Mouse (Mus musculus): ENCODE measurements at regions not wholly inside any gene's neighbourhood (a gene's known extent, or its start where the extent isn't known, plus 50 kb on each side); places are given as distances from the start of the nearest gene placed in this dataset.

GRCm38 (mm10) chr15:93004551-93004950 is 270.4 kb downstream of the Gxylt1 start:
- Histone ChIP-seq H3K9ac (ENCODE audit: low read length) (no peak overlapping the region), H3K4me1 (ENCODE audit: control insufficient read depth in 2 of 2, insufficient read depth in 2 of 2, low read length in 2 of 2) (peaks cover 26 to 30% of the 10 kb centered on the region in 2 experiments), H3K27ac (replicated peaks in 1 of 2; ENCODE audit: control insufficient read depth in 1 of 2, insufficient read depth in 1 of 2, low read depth in 2 of 2, low read length in 2 of 2) (no peak overlapping the region), H3K4me3 (ENCODE audit: control insufficient read depth in 1 of 2, insufficient read depth in 1 of 2, low read depth in 1 of 2, low read length in 2 of 2) (no peak overlapping the region), H3K9me3 (ENCODE audit: control insufficient read depth, low read length) (no peaks in the 10 kb centered on the region), H3K4me2 (ENCODE audit: low read length) (no peak overlapping the region), H3K27me3 (ENCODE audit: control insufficient read depth, insufficient read depth, low read length) (no peaks in the 10 kb centered on the region), H3K36me3 (ENCODE audit: control insufficient read depth, insufficient read depth, low read length) (no peaks in the 10 kb centered on the region)
- WGBS, result 81% methylated on average over 7 of the region's 7 CpGs
- no peak for ATAC-seq (ENCODE audit: insufficient number of reproducible peaks, insufficient read depth, low FRiP score, low read depth)

- no peaks in the 10 kb centered on the region for H3K27me3 ChIP-seq (ENCODE audit: control insufficient read depth, insufficient read depth, low read length)
- no peaks in the 10 kb centered on the region for H3K36me3 ChIP-seq (ENCODE audit: control insufficient read depth, insufficient read depth, low read length)
- 80% methylated on average over 3 of the region's 3 CpGs for WGBS
- H3K4me2 ChIP-seq (ENCODE audit: low read length), result no peak overlapping the region
- H3K27ac ChIP-seq (replicated peaks in 1 of 2; ENCODE audit: control insufficient read depth in 1 of 2, insufficient read depth in 1 of 2, low read depth in 2 of 2, low read length in 2 of 2), result no peak overlapping the region
- no peak overlapping the region for H3K9ac ChIP-seq (ENCODE audit: low read length)
- no peaks in the 10 kb centered on the region for H3K9me3 ChIP-seq (ENCODE audit: control insufficient read depth, low read length)
- H3K4me3 ChIP-seq (ENCODE audit: control insufficient read depth in 1 of 2, insufficient read depth in 1 of 2, low read depth in 1 of 2, low read length in 2 of 2), result no peak overlapping the region
- H3K4me1 ChIP-seq (ENCODE audit: control insufficient read depth in 2 of 2, insufficient read depth in 2 of 2, low read length in 2 of 2), result peaks cover 26 to 34% of the 10 kb centered on the region in 2 experiments
- ATAC-seq (ENCODE audit: insufficient number of reproducible peaks, insufficient read depth, low FRiP score, low read depth), result no peak
Measured at GRCm38 (mm10) chr15:93003233-93003632, 271.7 kb downstream of the Gxylt1 start.

GRCm38 (mm10) chr15:93002002-93002904 is 272.7 kb downstream of the Gxylt1 start:
- Histone ChIP-seq H3K4me3 (ENCODE audit: control insufficient read depth in 1 of 2, insufficient read depth in 1 of 2, low read depth in 1 of 2, low read length in 2 of 2) (peak overlapping the region; percentile 31 to 42), H3K27me3 (ENCODE audit: control insufficient read depth, insufficient read depth, low read length) (no peaks in the 10 kb centered on the region), H3K9ac (ENCODE audit: low read length) (peak overlapping the region; percentile 48), H3K36me3 (ENCODE audit: control insufficient read depth, insufficient read depth, low read length) (no peaks in the 10 kb centered on the region), H3K4me2 (ENCODE audit: low read length) (peak overlapping the region; percentile 69), H3K9me3 (ENCODE audit: control insufficient read depth, low read length) (no peaks in the 10 kb centered on the region), H3K27ac (replicated peaks in 1 of 2; ENCODE audit: control insufficient read depth in 1 of 2, insufficient read depth in 1 of 2, low read depth in 2 of 2, low read length in 2 of 2) (peak overlapping the region in 1 of 2 experiments; percentile 20; a peak in 1 of 4 replicates), H3K4me1 (ENCODE audit: control insufficient read depth in 2 of 2, insufficient read depth in 2 of 2, low read length in 2 of 2) (peaks cover 26 to 38% of the 10 kb centered on the region in 2 experiments)
- ATAC-seq (ENCODE audit: insufficient number of reproducible peaks, insufficient read depth, low FRiP score, low read depth), result no peak
- 18% methylated on average over 25 of the region's 25 CpGs for WGBS

GRCm38 (mm10) chr15:93001346-93002001 is 273.5 kb downstream of the Gxylt1 start:
- Histone ChIP-seq H3K4me2 (ENCODE audit: low read length) (peak overlapping the region; percentile 69), H3K9ac (ENCODE audit: low read length) (peak overlapping the region; percentile 48), H3K36me3 (ENCODE audit: control insufficient read depth, insufficient read depth, low read length) (no peaks in the 10 kb centered on the region), H3K9me3 (ENCODE audit: control insufficient read depth, low read length) (no peaks in the 10 kb centered on the region), H3K27me3 (ENCODE audit: control insufficient read depth, insufficient read depth, low read length) (no peaks in the 10 kb centered on the region), H3K4me1 (ENCODE audit: control insufficient read depth in 2 of 2, insufficient read depth in 2 of 2, low read length in 2 of 2) (peaks cover 26 to 38% of the 10 kb centered on the region in 2 experiments), H3K27ac (replicated peaks in 1 of 2; ENCODE audit: control insufficient read depth in 1 of 2, insufficient read depth in 1 of 2, low read depth in 2 of 2, low read length in 2 of 2) (peak overlapping the region in 1 of 2 experiments; percentile 20; a peak in 2 of 4 replicates), H3K4me3 (ENCODE audit: control insufficient read depth in 1 of 2, insufficient read depth in 1 of 2, low read depth in 1 of 2, low read length in 2 of 2) (peak overlapping the region; percentile 31 to 42)
- 2% methylated on average over 11 of the region's 11 CpGs for WGBS
- ATAC-seq (ENCODE audit: insufficient number of reproducible peaks, insufficient read depth, low FRiP score, low read depth), result no peak

GRCm38 (mm10) chr15:93000121-93000520 is 274.9 kb downstream of the Gxylt1 start:
- ATAC-seq (ENCODE audit: insufficient number of reproducible peaks, insufficient read depth, low FRiP score, low read depth), result no peak
- H3K4me1 ChIP-seq (ENCODE audit: control insufficient read depth in 2 of 2, insufficient read depth in 2 of 2, low read length in 2 of 2), result peaks cover 17 to 26% of the 10 kb centered on the region in 2 experiments
- 79% methylated on average over 12 of the region's 12 CpGs for WGBS
- H3K9ac ChIP-seq (ENCODE audit: low read length), result no peak overlapping the region
- 0 out of 2 replicates have a peak, but pooled peaks cover 4% of the 10 kb centered on the region for H3K9me3 ChIP-seq (ENCODE audit: control insufficient read depth, low read length)
- no peaks in the 10 kb centered on the region for H3K27me3 ChIP-seq (ENCODE audit: control insufficient read depth, insufficient read depth, low read length)
- H3K4me3 ChIP-seq (ENCODE audit: control insufficient read depth in 1 of 2, insufficient read depth in 1 of 2, low read depth in 1 of 2, low read length in 2 of 2), result no peak overlapping the region
- no peaks in the 10 kb centered on the region for H3K36me3 ChIP-seq (ENCODE audit: control insufficient read depth, insufficient read depth, low read length)
- H3K4me2 ChIP-seq (ENCODE audit: low read length), result no peak overlapping the region
- H3K27ac ChIP-seq (replicated peaks in 1 of 2; ENCODE audit: control insufficient read depth in 1 of 2, insufficient read depth in 1 of 2, low read depth in 2 of 2, low read length in 2 of 2), result no peak overlapping the region

- H3K4me2 ChIP-seq (ENCODE audit: low read length), result 0 out of 2 replicates have a peak overlapping the region, but pooled peaks have one; percentile 7
- 59% methylated on average over 5 of the region's 5 CpGs for WGBS
Measured at GRCm38 (mm10) chr15:92997933-92998332, 277.0 kb downstream of the Gxylt1 start.

GRCm38 (mm10) chr15:92994191-92994671 is 280.7 kb downstream of the Gxylt1 start:
- Histone ChIP-seq H3K4me1 (ENCODE audit: control insufficient read depth in 2 of 2, insufficient read depth in 2 of 2, low read length in 2 of 2) (0 out of 4 replicates have a peak, but pooled peaks cover 0 to 8% of the 10 kb centered on the region in 2 experiments), H3K27ac (replicated peaks in 1 of 2; ENCODE audit: control insufficient read depth in 1 of 2, insufficient read depth in 1 of 2, low read depth in 2 of 2, low read length in 2 of 2) (no peak overlapping the region), H3K4me3 (ENCODE audit: control insufficient read depth in 1 of 2, insufficient read depth in 1 of 2, low read depth in 1 of 2, low read length in 2 of 2) (no peak overlapping the region), H3K9me3 (ENCODE audit: control insufficient read depth, low read length) (0 out of 2 replicates have a peak, but pooled peaks cover 4% of the 10 kb centered on the region), H3K36me3 (ENCODE audit: control insufficient read depth, insufficient read depth, low read length) (no peaks in the 10 kb centered on the region), H3K27me3 (ENCODE audit: control insufficient read depth, insufficient read depth, low read length) (no peaks in the 10 kb centered on the region), H3K4me2 (ENCODE audit: low read length) (no peak overlapping the region), H3K9ac (ENCODE audit: low read length) (no peak overlapping the region)
- 66% methylated on average over 11 of the region's 11 CpGs for whole genome bisulfite sequencing
- no peak for ATAC-seq (ENCODE audit: insufficient number of reproducible peaks, insufficient read depth, low FRiP score, low read depth)

More at GRCm38 (mm10) chr15:92997933-92998332, 277.0 kb downstream of the Gxylt1 start:
- Histone ChIP-seq H3K4me3 (ENCODE audit: control insufficient read depth in 1 of 2, insufficient read depth in 1 of 2, low read depth in 1 of 2, low read length in 2 of 2) (no peak overlapping the region), H3K9ac (ENCODE audit: low read length) (no peak overlapping the region), H3K9me3 (ENCODE audit: control insufficient read depth, low read length) (0 out of 2 replicates have a peak, but pooled peaks cover 4% of the 10 kb centered on the region), H3K27ac (replicated peaks in 1 of 2; ENCODE audit: control insufficient read depth in 1 of 2, insufficient read depth in 1 of 2, low read depth in 2 of 2, low read length in 2 of 2) (no peak overlapping the region), H3K27me3 (ENCODE audit: control insufficient read depth, insufficient read depth, low read length) (no peaks in the 10 kb centered on the region), H3K36me3 (ENCODE audit: control insufficient read depth, insufficient read depth, low read length) (no peaks in the 10 kb centered on the region), H3K4me1 (ENCODE audit: control insufficient read depth in 2 of 2, insufficient read depth in 2 of 2, low read length in 2 of 2) (peaks cover 15 to 21% of the 10 kb centered on the region in 2 experiments)
- no peak for ATAC-seq (ENCODE audit: insufficient number of reproducible peaks, insufficient read depth, low FRiP score, low read depth)
